Comparison of ENCODE assay signal across 11 mouse cellular contexts in genomic region chr1:137617513-137617912, GRCm38 (mm10).
DNase-seq lines count a peak whose midpoint lies in the region; ATAC-seq and TF ChIP-seq lines count a peak whose summit lies in the region.
"Had no signal": no experiment of that assay in that cellular context is flagged by ENCODE, and none has a peak within 500 bp of the region (broad histone marks: within the 10 kb centered on the region; RNA-seq: fewer than 3 reads in every experiment).

No protein-coding gene starts in this region.

- no peak overlapping the region for H3K4me2 ChIP-seq in forebrain, postnatal 0 days (ENCODE audit: low read depth)
- H3K4me2 ChIP-seq in liver, embryonic 11.5 days: no peak overlapping the region

- no peak overlapping the region for H3K9ac ChIP-seq in forebrain, postnatal 0 days
- H3K9ac ChIP-seq in liver, embryonic 11.5 days (ENCODE audit: low read depth, low read length): no peak overlapping the region

- H3K27ac ChIP-seq in forebrain, postnatal 0 days (ENCODE audit: low read depth, low read length): no peak overlapping the region
- H3K27ac ChIP-seq in liver, embryonic 11.5 days (ENCODE audit: low read depth, low read length): no peak overlapping the region
- H3K27ac ChIP-seq in hindbrain, embryonic 10.5 days: no peak overlapping the region
- H3K27ac ChIP-seq: macrophage had no signal

- no peaks in the 10 kb centered on the region for H3K36me3 ChIP-seq in forebrain, postnatal 0 days (ENCODE audit: insufficient read depth)
- no peaks in the 10 kb centered on the region for H3K36me3 ChIP-seq in liver, embryonic 11.5 days (ENCODE audit: control insufficient read depth, insufficient read depth, low read length)
- no peaks in the 10 kb centered on the region for H3K36me3 ChIP-seq in hindbrain, embryonic 10.5 days

- peak; percentile 87 for DNase-seq in heart, adult 11 months
- no peak for DNase-seq in heart, postnatal 25 days (ENCODE audit: low spot score)
- DNase-seq in brain, adult 2 months (ENCODE audit: low read depth, low spot score): peak; percentile 86
- peak; percentile 59 for DNase-seq in forebrain, postnatal 0 days
- DNase-seq in left cerebral cortex, postnatal 10 days (ENCODE audit: extremely low spot score in 1 of 2, low spot score in 2 of 2): peak; percentile 11 to 21
- no peak for DNase-seq in liver, embryonic 11.5 days (ENCODE audit: low spot score)
- DNase-seq in hindbrain, embryonic 10.5 days (ENCODE audit: low spot score): no peak
- no peak for DNase-seq in T-cell, adult 2 months (ENCODE audit: low spot score)
- DNase-seq: embryo, embryonic 11 days had no signal

- H3K4me3 ChIP-seq in forebrain, postnatal 0 days (ENCODE audit: low read depth, low read length): no peak overlapping the region
- H3K4me3 ChIP-seq in liver, embryonic 11.5 days (ENCODE audit: low read depth, low read length): no peak overlapping the region
- H3K4me3 ChIP-seq in hindbrain, embryonic 10.5 days: no peak overlapping the region

- no peaks in the 10 kb centered on the region for H3K9me3 ChIP-seq in forebrain, postnatal 0 days (ENCODE audit: low read length)
- H3K9me3 ChIP-seq in liver, embryonic 11.5 days (ENCODE audit: control insufficient read depth, low read length): no peaks in the 10 kb centered on the region
- H3K9me3 ChIP-seq in hindbrain, embryonic 10.5 days: no peaks in the 10 kb centered on the region

- ATAC-seq in forebrain, postnatal 0 days: peak; percentile 92
- no peak for ATAC-seq in liver, embryonic 11.5 days (replicated peaks; ENCODE audit: low FRiP score)

- intact Hi-C loops in heart, postnatal 25 days (cut with DNase I): no loop called here
- intact Hi-C loops in left cerebral cortex, postnatal 10 days (cut with DNase I): no loop called here

- 29% methylated on average over 5 of the region's 5 CpGs for WGBS in forebrain, postnatal 0 days
- WGBS in liver, embryonic 11.5 days: 75% methylated on average over 5 of the region's 5 CpGs
- 81% methylated on average over 5 of the region's 5 CpGs for WGBS in hindbrain, embryonic 10.5 days

- H3K27me3 ChIP-seq in forebrain, postnatal 0 days (ENCODE audit: insufficient read depth, low read length): no peaks in the 10 kb centered on the region
- H3K27me3 ChIP-seq in liver, embryonic 11.5 days (replicated peaks; ENCODE audit: control insufficient read depth, insufficient read depth, low read length): no peaks in the 10 kb centered on the region
- no peaks in the 10 kb centered on the region for H3K27me3 ChIP-seq in hindbrain, embryonic 10.5 days (ENCODE audit: insufficient read depth, poor library complexity, severe bottlenecking)
- H3K27me3 ChIP-seq: CH12.LX had no signal

- H3K4me1 ChIP-seq in forebrain, postnatal 0 days (ENCODE audit: insufficient read depth): no peaks in the 10 kb centered on the region
- H3K4me1 ChIP-seq in liver, embryonic 11.5 days (replicated peaks; ENCODE audit: control insufficient read depth, insufficient read depth, low read length): no peaks in the 10 kb centered on the region
- no peaks in the 10 kb centered on the region for H3K4me1 ChIP-seq in hindbrain, embryonic 10.5 days (replicated peaks)

- TF ChIP-seq CTCF in forebrain, postnatal 0 days (IDR thresholded peaks at IDR 0.05; ENCODE audit: low read depth): peak; percentile 30

Comparison
In these comparisons a context has a peak if more than half of its experiments do, and no peak if none do; other contexts are left out.
1. DNase-seq: peak in heart, adult 11 months (single experiment), brain, adult 2 months (single experiment), forebrain, postnatal 0 days (single experiment) and left cerebral cortex, postnatal 10 days (2 of 2); none in heart, postnatal 25 days (single experiment), liver, embryonic 11.5 days (single experiment), hindbrain, embryonic 10.5 days (single experiment) and T-cell, adult 2 months (single experiment).